Mouse (Mus musculus) forebrain, embryonic 11.5 days (tissue): ENCODE measurements at regions not wholly inside any gene's neighbourhood (a gene's known extent, or its start where the extent isn't known, plus 50 kb on each side); places are given as distances from the start of the nearest gene placed in this dataset.

Experiments
- ATAC-seq: fragments of 200-750 bp; cut with Nextera tagmentation; replicated peaks from 2 replicates; pipeline ENCODE4 v1.8.0; 2017; ENCODE audit warnings: moderate TSS enrichment; ENCODE audit not compliant: low FRiP score
- DNase-seq: peaks from one replicate; pipeline ENCODE4 v3.0.0-alpha.2; 2017; ENCODE audit warnings: low spot score
- H3K27ac ChIP-seq: fragments of 300-500 bp; sonication (generic); 2 replicates; pipeline ENCODE4 v1.5.1; 2014; ENCODE audit warnings: low read depth, low read length
- H3K27me3 ChIP-seq: fragments of 300-500 bp; sonication (generic); 2 replicates; pipeline ENCODE4 v1.6.1; 2014; ENCODE audit warnings: mild to moderate bottlenecking, low read length, mixed read lengths; ENCODE audit not compliant: control insufficient read depth, insufficient read depth
- H3K36me3 ChIP-seq: fragments of 300-500 bp; sonication (generic); 2 replicates; pipeline ENCODE4 v1.6.1; 2014; ENCODE audit warnings: mild to moderate bottlenecking, low read length, moderate library complexity, mixed read lengths; ENCODE audit not compliant: control insufficient read depth, insufficient read depth
- H3K4me1 ChIP-seq: fragments of 300-500 bp; sonication (generic); replicated peaks from 2 replicates; pipeline ENCODE4 v1.6.1; 2014; ENCODE audit warnings: low read length, mixed read lengths; ENCODE audit not compliant: control insufficient read depth, insufficient read depth
- H3K4me2 ChIP-seq: fragments of 300-500 bp; sonication (generic); 2 replicates; pipeline ENCODE4 v1.6.1; 2014; ENCODE audit warnings: low read depth, mild to moderate bottlenecking, low read length, moderate library complexity, mixed read lengths; ENCODE audit not compliant: severe bottlenecking
- H3K4me3 ChIP-seq: fragments of 300-500 bp; sonication (generic); 2 replicates; pipeline ENCODE4 v1.5.1; 2014; ENCODE audit warnings: low read depth, low read length
- H3K9ac ChIP-seq: fragments of 300-500 bp; sonication (generic); 2 replicates; pipeline ENCODE4 v1.6.1; 2014; ENCODE audit warnings: low read length
- H3K9me3 ChIP-seq: fragments of 300-500 bp; sonication (generic); 2 replicates; pipeline ENCODE4 v1.6.1; 2016; ENCODE audit warnings: low read length, mixed read lengths; ENCODE audit not compliant: control insufficient read depth
- WGBS: fragments of 180-500 bp; shearing (Covaris S2); extraction: QIAGEN DNeasy Blood & Tissue Kit; methylation state at CpG from one replicate; pipeline ENCODE4 v1.1.7; 2014; 5-methylcytosine and 5-hydroxymethylcytosine counted together

DNA sequence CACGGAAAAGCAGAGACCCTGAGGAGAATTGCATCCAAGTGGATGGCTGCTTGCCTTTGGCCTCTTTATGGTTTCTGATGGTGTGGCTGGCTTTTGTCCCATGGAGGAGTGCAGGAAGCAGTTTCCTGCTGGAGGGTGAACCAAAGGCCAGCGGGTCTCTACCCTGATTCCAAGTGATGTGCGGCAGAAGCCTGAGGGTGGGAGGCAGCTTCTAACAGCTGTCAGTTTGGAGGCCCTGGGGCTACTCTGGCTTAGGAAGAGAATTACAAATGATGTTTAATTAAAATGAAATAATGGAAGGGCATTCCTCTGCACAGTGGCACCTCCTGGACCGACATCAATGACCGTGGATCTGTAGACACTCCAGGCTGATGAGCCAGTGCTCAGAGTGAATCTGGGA lies 545.0 kb downstream of the Slc4a3 start:
- no peaks in the 10 kb centered on the region for H3K9me3 ChIP-seq
- ATAC-seq, result no peak
- H3K27ac ChIP-seq, result no peak overlapping the region
- no peaks in the 10 kb centered on the region for H3K4me1 ChIP-seq
- no peak overlapping the region for H3K9ac ChIP-seq
- DNase-seq, result no peak
- 42% methylated on average over 5 of the region's 5 CpGs for WGBS
- H3K4me3 ChIP-seq, result no peak overlapping the region
- no peaks in the 10 kb centered on the region for H3K27me3 ChIP-seq
- H3K4me2 ChIP-seq, result no peak overlapping the region
- no peaks in the 10 kb centered on the region for H3K36me3 ChIP-seq

DNA sequence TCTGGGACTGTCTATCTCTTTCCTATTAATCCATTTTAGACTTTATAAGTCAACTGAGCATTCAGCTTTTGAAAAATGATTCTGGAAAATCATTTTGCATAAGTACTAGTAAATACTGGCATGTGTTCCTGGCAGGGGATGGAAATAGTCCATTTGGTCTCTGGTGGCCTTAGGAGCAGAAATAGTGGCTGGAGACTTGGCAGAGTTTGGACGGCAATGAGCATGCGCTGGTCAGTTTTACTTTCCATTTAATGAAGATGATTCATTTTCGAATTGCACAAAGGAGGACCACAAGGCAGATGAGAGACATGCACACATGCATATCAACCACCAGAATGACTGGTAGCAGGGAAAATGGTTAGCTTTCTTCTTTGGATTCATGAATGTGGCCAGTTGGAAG lies 567.2 kb downstream of the Slc4a3 start:
- H3K4me1 ChIP-seq, result 0 out of 2 replicates have a peak, but pooled peaks cover 2% of the 10 kb centered on the region
- ATAC-seq (no peak), DNase-seq (no peak)
- WGBS, result 95% methylated on average over 3 of the region's 3 CpGs
- H3K27ac ChIP-seq, result no peak overlapping the region
- H3K4me2 ChIP-seq, result no peak overlapping the region
- no peaks in the 10 kb centered on the region for H3K9me3 ChIP-seq
- no peaks in the 10 kb centered on the region for H3K36me3 ChIP-seq
- H3K27me3 ChIP-seq, result no peaks in the 10 kb centered on the region; the same call in 1 of the 2 replicates
- no peak overlapping the region for H3K4me3 ChIP-seq
- no peak overlapping the region for H3K9ac ChIP-seq

DNA sequence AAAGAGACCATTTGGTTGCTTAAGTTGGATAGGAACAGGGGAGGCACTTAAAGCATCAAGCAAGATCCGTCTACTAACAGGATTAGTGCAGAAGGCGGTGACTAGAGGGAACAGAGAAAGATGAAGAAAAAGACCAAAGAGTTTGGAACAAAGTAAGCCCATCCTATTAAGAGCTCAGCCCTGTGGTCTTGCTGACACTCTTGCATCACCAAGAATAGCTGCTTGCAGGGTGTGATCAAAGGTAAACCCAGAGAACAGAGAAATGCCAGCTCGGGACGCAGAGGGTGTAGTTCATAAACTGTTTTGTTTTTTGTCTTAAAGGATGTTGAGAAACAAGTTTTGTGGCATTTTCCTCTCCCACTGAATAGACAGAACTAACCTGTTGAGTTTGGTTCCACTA lies 574.8 kb downstream of the Slc4a3 start:
- Histone ChIP-seq H3K9ac (no peak overlapping the region), H3K36me3 (no peaks in the 10 kb centered on the region), H3K4me2 (no peak overlapping the region), H3K4me1 (no peaks in the 10 kb centered on the region), H3K27me3 (no peaks in the 10 kb centered on the region), H3K27ac (no peak overlapping the region), H3K4me3 (no peak overlapping the region), H3K9me3 (no peaks in the 10 kb centered on the region)
- 27% methylated on average over 4 of the region's 4 CpGs for WGBS
- no peak for DNase-seq
- ATAC-seq, result no peak

DNA sequence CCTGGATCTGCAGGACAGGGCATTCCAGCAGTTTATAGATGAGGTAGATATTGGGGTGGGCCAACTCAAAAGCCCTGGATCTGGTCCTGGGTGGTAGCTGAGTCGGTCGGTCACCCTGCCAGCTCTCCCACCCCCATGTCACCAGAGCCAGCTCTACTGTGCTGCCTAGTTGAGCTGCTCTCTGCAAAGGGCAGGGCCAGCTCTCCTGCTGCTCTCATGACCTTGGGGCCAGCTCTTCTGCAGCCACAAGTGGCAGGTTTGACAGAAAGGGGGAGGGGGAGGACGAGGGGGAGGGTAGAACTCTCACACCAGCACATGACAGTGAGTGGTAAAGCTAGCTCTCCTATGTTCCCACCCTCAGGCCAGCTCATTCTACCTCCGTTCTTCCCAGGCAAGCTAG lies 584.3 kb downstream of the Slc4a3 start:
- no peaks in the 10 kb centered on the region for H3K4me1 ChIP-seq
- no peak overlapping the region for H3K27ac ChIP-seq
- no peak overlapping the region for H3K4me2 ChIP-seq
- H3K9ac ChIP-seq, result no peak overlapping the region
- 63% methylated on average over 4 of the region's 4 CpGs for WGBS
- no peak for DNase-seq
- H3K9me3 ChIP-seq, result no peaks in the 10 kb centered on the region
- no peak for ATAC-seq
- no peaks in the 10 kb centered on the region for H3K27me3 ChIP-seq
- H3K4me3 ChIP-seq, result no peak overlapping the region
- no peaks in the 10 kb centered on the region for H3K36me3 ChIP-seq

DNA sequence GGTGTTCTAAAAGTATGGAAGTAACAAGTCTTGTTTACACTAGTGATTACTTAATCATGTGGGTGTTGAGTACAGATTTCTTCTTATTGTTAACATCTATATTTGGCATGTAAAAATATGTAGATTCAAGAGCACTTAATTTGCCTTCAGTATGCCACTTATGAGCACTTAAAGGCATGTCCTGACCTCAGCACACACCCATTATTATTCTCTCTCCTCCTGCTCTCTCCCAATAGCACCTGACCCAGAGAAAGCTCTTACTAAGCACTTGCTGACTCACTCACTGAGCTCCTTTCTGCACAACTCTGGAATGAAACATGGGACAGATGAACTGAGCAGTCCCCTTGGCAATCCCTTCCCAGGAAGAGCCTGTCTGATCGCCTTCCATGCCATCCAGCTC lies 590.7 kb downstream of the Slc4a3 start:
- DNase-seq, result no peak
- ATAC-seq, result no peak
- Histone ChIP-seq H3K27ac (no peak overlapping the region), H3K27me3 (no peaks in the 10 kb centered on the region), H3K4me3 (no peak overlapping the region), H3K4me2 (no peak overlapping the region), H3K9me3 (no peaks in the 10 kb centered on the region), H3K9ac (no peak overlapping the region), H3K36me3 (no peaks in the 10 kb centered on the region), H3K4me1 (no peaks in the 10 kb centered on the region)
- 90% methylated on average over 1 of the region's 1 CpGs for WGBS

DNA sequence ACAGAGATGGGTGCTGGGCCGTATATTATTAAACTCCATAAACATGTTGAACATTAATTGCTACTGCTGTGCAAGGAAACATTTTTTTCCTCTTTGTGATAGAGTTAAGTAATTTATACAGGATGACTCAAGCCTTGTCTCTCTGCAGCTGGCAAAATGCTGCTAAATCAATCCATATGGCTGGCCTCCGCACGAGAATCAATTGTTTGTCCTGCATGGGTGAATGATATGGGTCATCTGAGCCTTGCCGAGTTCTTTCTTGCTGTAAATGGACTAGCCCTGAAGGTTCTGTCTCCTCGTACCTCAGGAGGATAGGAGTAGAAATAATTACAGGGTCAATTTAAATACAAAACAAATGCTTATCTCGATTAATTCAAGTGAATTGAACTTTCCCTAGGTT lies 591.6 kb downstream of the Slc4a3 start:
- H3K36me3 ChIP-seq, result no peaks in the 10 kb centered on the region
- no peak overlapping the region for H3K9ac ChIP-seq
- 52% methylated on average over 6 of the region's 6 CpGs for WGBS

DNA sequence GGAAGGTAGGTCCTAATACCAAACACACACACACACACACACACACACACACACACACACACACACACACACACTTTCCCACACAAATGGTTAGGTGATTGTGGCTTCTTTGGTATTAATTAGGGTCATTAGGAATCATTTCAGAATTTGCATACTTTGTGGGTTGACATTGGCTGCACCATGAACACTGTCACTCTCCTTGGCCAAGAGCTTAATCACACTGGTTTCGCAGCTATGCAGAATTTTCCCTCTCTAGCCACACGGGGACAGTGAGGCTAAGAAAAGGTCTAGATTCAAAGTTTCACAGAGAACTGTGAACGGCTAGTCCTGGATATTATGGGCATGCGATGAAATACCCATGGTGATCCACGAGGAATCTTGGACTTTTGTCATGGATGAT lies 597.5 kb downstream of the Slc4a3 start:
- H3K27ac ChIP-seq, result no peak overlapping the region
- no peaks in the 10 kb centered on the region for H3K36me3 ChIP-seq
- no peaks in the 10 kb centered on the region for H3K27me3 ChIP-seq
- no peaks in the 10 kb centered on the region for H3K4me1 ChIP-seq
- 67% methylated on average over 5 of the region's 5 CpGs for WGBS
- ATAC-seq (no peak), DNase-seq (no peak)
- H3K9ac ChIP-seq, result no peak overlapping the region
- no peaks in the 10 kb centered on the region for H3K9me3 ChIP-seq
- H3K4me3 ChIP-seq, result no peak overlapping the region
- H3K4me2 ChIP-seq, result no peak overlapping the region

More for the DNA sequence above, 591.6 kb downstream of the Slc4a3 start:
- H3K27ac ChIP-seq, result no peak overlapping the region
- no peaks in the 10 kb centered on the region for H3K9me3 ChIP-seq
- no peak for ATAC-seq
- no peak overlapping the region for H3K4me2 ChIP-seq
- no peaks in the 10 kb centered on the region for H3K4me1 ChIP-seq
- no peaks in the 10 kb centered on the region for H3K27me3 ChIP-seq
- no peak for DNase-seq
- no peak overlapping the region for H3K4me3 ChIP-seq

DNA sequence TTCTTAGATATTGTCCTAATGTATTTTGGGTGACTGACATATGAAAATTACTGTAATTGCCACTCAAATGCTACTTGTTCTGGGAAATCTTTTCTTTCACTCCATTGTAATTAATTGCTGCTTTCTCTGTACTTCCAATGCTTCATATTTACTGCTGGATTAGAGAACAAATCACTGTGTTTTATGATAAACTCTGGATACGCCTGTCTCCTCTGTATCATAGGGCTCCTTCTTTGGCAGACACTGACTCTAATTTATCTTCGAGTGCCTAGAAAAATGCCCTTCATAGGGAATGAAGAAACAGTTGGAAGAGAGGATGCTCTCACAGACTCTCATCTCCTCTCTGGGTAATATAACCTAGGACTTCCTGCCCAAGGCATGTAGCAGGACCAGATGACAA lies 602.9 kb downstream of the Slc4a3 start:
- Histone ChIP-seq H3K9me3 (no peaks in the 10 kb centered on the region), H3K36me3 (no peaks in the 10 kb centered on the region), H3K9ac (no peak overlapping the region), H3K4me1 (no peaks in the 10 kb centered on the region), H3K27ac (no peak overlapping the region), H3K4me3 (no peak overlapping the region), H3K27me3 (no peaks in the 10 kb centered on the region), H3K4me2 (no peak overlapping the region)
- WGBS, result 90% methylated on average over 2 of the region's 2 CpGs
- ATAC-seq, result no peak
- no peak for DNase-seq

DNA sequence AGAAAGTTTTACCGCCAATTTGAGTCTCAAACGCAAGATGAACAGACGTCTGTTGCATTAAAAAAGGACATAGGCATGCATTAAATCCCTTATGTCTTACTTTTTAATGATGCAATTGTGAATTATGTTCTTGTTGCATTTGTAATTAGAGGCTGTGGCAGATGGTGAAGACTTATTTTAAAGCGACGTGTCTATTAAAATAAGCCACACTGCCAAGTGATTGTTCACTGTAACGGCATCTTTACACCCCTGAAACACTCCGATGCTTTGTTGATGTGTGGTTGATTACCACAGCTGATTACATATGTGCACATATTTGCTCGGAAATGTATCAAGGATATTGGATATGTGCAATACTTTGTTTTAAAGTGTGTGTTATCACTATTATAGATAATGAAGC lies 610.2 kb downstream of the Slc4a3 start:
- no peak for ATAC-seq
- H3K9me3 ChIP-seq, result no peaks in the 10 kb centered on the region
- H3K36me3 ChIP-seq, result no peaks in the 10 kb centered on the region
- no peak for DNase-seq
- 78% methylated on average over 8 of the region's 8 CpGs for WGBS
- H3K4me2 ChIP-seq, result no peak overlapping the region
- no peak overlapping the region for H3K9ac ChIP-seq
- no peak overlapping the region for H3K27ac ChIP-seq
- no peak overlapping the region for H3K4me3 ChIP-seq
- no peaks in the 10 kb centered on the region for H3K4me1 ChIP-seq
- H3K27me3 ChIP-seq, result no peaks in the 10 kb centered on the region
